Mouse (Mus musculus) CD4-positive, CD25-positive, alpha-beta regulatory T cell, adult 2 months (primary cell): Measurements from ENCODE around the gene Faxc.

Source experiments
- DNase-seq: peaks from one replicate; pipeline ENCODE4 v3.0.0-alpha.2; 2012; ENCODE audit warnings: low read depth, low spot score

Gene Faxc

DNA sequence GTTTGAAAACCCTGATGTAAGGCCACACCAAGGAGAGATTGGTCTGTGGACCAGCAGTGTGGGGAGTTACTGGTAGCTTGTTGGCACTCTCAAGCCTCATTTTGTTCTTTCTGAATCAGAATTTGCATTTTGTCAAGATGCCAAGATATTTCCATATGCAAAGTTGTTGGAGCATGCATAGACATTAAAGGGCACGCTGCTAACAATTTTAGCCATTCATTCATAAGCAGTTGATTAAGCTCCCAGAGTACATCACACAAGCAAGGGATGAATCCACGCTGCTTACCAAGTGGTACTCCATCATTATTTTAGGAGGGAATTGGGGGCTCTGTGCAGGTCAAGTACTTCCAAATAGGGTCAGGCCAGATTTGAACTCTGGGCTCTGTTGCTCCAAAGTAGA, 98.8 kb downstream of the Faxc start:
- DNase-seq, result no peak
